Mouse (Mus musculus) testis, adult 2 months (tissue): ENCODE measurements at regions not wholly inside any gene's neighbourhood (a gene's known extent, or its start where the extent isn't known, plus 50 kb on each side); places are given as distances from the start of the nearest gene placed in this dataset.

Experiments
- CTCF ChIP-seq: fragments of 200-500 bp; IDR thresholded peaks from 2 replicates; pipeline ENCODE4 v1.5.1; 2012; ENCODE audit warnings: low read depth, mild to moderate bottlenecking, inconsistent platforms, low read length, moderate library complexity; ENCODE audit not compliant: control insufficient read depth, insufficient read depth, insufficient replicate concordance
- POLR2A ChIP-seq: fragments of 200-500 bp; IDR thresholded peaks from 2 replicates; pipeline ENCODE4 v1.6.1; 2012; ENCODE audit warnings: low read depth, mild to moderate bottlenecking, inconsistent platforms, low read length, moderate library complexity; ENCODE audit not compliant: control insufficient read depth

GRCm38 (mm10) chr1:64319155-64319582 lies 197.1 kb upstream of the Klf7 start:
- no peak for TF ChIP-seq CTCF
- TF ChIP-seq POLR2A: no peak
